Comparison of ENCODE assay signal across 25 mouse cellular contexts in genomic region chr17:89144806-89145205, GRCm38 (mm10). TPM values are rescaled to one million over a fixed set of nuclear protein-coding genes. Genes with fewer than 3 reads are reported as not detected.
"Had no signal": no experiment of that assay in that cellular context is flagged by ENCODE, and none has a peak within 500 bp of the region (broad histone marks: within the 10 kb centered on the region; RNA-seq: fewer than 3 reads in every experiment).

No protein-coding gene starts in this region.

- ATAC-seq: intestine, embryonic 15.5 days; liver, postnatal 0 days; midbrain, embryonic 15.5 days had no signal

- DNase-seq: kidney, adult 18-20 months; kidney, postnatal 10 days; kidney, postnatal 4 days; liver; liver, embryonic 13.5 days; liver, postnatal 0 days; lung, postnatal 14 days; right cerebral cortex, postnatal 14 days; thymus, adult 2 months; thymus, postnatal 25 days had no signal

RNA-seq across cellular contexts. Expression of gene Fshr, which starts 55.7 kb away (rescaled TPM):
- total RNA-seq: layer of hippocampus, postnatal 10 days; left cerebral cortex, postnatal 36 days; megakaryocyte-erythroid progenitor cell, adult 5-6 weeks; monocyte, adult 5-6 weeks; neutrophil, adult 5-6 weeks had no signal
- polyA plus RNA-seq: intestine, embryonic 15.5 days; kidney, embryonic 14.5 days; limb, embryonic 12.5 days; liver, embryonic 13.5 days; liver, postnatal 0 days; lung, embryonic 15.5 days; macrophage; midbrain, embryonic 15.5 days; neural tube, embryonic 12.5 days; spleen, adult 2 months; stomach, embryonic 15.5 days; urinary bladder, adult 2 months had no signal
